8 mouse cellular contexts compared by ENCODE assay signal in genomic region chr5:150592186-150592903, GRCm38 (mm10). TPM values are rescaled to one million over a fixed set of nuclear protein-coding genes. Genes with fewer than 3 reads are reported as not detected.
DNase-seq lines count a peak whose midpoint lies in the region; ATAC-seq lines count a peak whose summit lies in the region.

No protein-coding gene starts in this region.

- no peak for DNase-seq in kidney, adult 8-10 months
- DNase-seq in T-cell, adult 2 months (ENCODE audit: low spot score): peak; percentile 34
- DNase-seq in midbrain, embryonic 14.5 days: no peak
- DNase-seq in gastrocnemius, postnatal 36 days: no peak
- DNase-seq in frontal cortex, adult 2 months (ENCODE audit: extremely low spot score in 1 of 2, low spot score in 1 of 2): no peak
- no peak for DNase-seq in ovary, adult 18-20 months (ENCODE audit: low spot score)

- no peak overlapping the region for H3K27ac ChIP-seq in kidney, embryonic 16.5 days (ENCODE audit: low read length)
- no peak overlapping the region for H3K27ac ChIP-seq in hindbrain, embryonic 12.5 days
- no peak overlapping the region for H3K27ac ChIP-seq in midbrain, embryonic 14.5 days (replicated peaks; ENCODE audit: low read depth, low read length)

- H3K9me3 ChIP-seq in kidney, embryonic 16.5 days (ENCODE audit: low read length): no peaks in the 10 kb centered on the region
- no peaks in the 10 kb centered on the region for H3K9me3 ChIP-seq in hindbrain, embryonic 12.5 days (replicated peaks)
- H3K9me3 ChIP-seq in midbrain, embryonic 14.5 days (ENCODE audit: control insufficient read depth, low read length): no peaks in the 10 kb centered on the region

- no peak overlapping the region for H3K4me3 ChIP-seq in kidney, embryonic 16.5 days (ENCODE audit: low read length)
- no peak overlapping the region for H3K4me3 ChIP-seq in hindbrain, embryonic 12.5 days
- peak overlapping the region; percentile 82; the same call in 1 of the 2 replicates for H3K4me3 ChIP-seq in midbrain, embryonic 14.5 days (replicated peaks; ENCODE audit: low read depth, low read length)

- intact Hi-C loops in gastrocnemius, postnatal 36 days (cut with DNase I): no loop called here

- H3K4me1 ChIP-seq in kidney, embryonic 16.5 days (ENCODE audit: insufficient read depth, low read length): peaks cover 11% of the 10 kb centered on the region
- peaks cover 10% of the 10 kb centered on the region for H3K4me1 ChIP-seq in hindbrain, embryonic 12.5 days
- peaks cover 5% of the 10 kb centered on the region; the same call in 1 of the 2 replicates for H3K4me1 ChIP-seq in midbrain, embryonic 14.5 days (ENCODE audit: control insufficient read depth, insufficient read depth, low read length)

- WGBS in kidney, embryonic 16.5 days: 77% methylated on average over 13 of the region's 13 CpGs
- WGBS in hindbrain, embryonic 12.5 days: 80% methylated on average over 13 of the region's 13 CpGs
- 81% methylated on average over 13 of the region's 13 CpGs for WGBS in midbrain, embryonic 14.5 days

- 0 out of 2 replicates have a peak, but pooled peaks cover 8% of the 10 kb centered on the region for H3K27me3 ChIP-seq in kidney, embryonic 16.5 days (ENCODE audit: insufficient read depth, low read length)
- H3K27me3 ChIP-seq in hindbrain, embryonic 12.5 days: peaks cover 41% of the 10 kb centered on the region
- H3K27me3 ChIP-seq in midbrain, embryonic 14.5 days (ENCODE audit: control insufficient read depth, insufficient read depth, low read length): peaks cover 15% of the 10 kb centered on the region; the same call in 1 of the 2 replicates

- ATAC-seq in kidney, embryonic 16.5 days (ENCODE audit: low FRiP score, low TSS enrichment): no peak
- no peak for ATAC-seq in hindbrain, embryonic 12.5 days (ENCODE audit: low FRiP score)
- no peak for ATAC-seq in midbrain, embryonic 14.5 days (ENCODE audit: low FRiP score, low TSS enrichment)

- 0 out of 2 replicates have a peak overlapping the region, but pooled peaks have one; percentile 100 for H3K4me2 ChIP-seq in kidney, embryonic 16.5 days (replicated peaks; ENCODE audit: low read depth, low read length)
- H3K4me2 ChIP-seq in hindbrain, embryonic 12.5 days (replicated peaks): peak overlapping the region; percentile 100; the same call in 1 of the 2 replicates
- H3K4me2 ChIP-seq in midbrain, embryonic 14.5 days (ENCODE audit: low read length): peak overlapping the region; percentile 99

- no peak overlapping the region for H3K9ac ChIP-seq in kidney, embryonic 16.5 days (replicated peaks; ENCODE audit: low read length)
- no peak overlapping the region for H3K9ac ChIP-seq in hindbrain, embryonic 12.5 days
- H3K9ac ChIP-seq in midbrain, embryonic 14.5 days (replicated peaks; ENCODE audit: low read length): 0 out of 2 replicates have a peak overlapping the region, but pooled peaks have one; percentile 65

- H3K36me3 ChIP-seq in kidney, embryonic 16.5 days (ENCODE audit: insufficient read depth, low read length): no peaks in the 10 kb centered on the region
- H3K36me3 ChIP-seq in hindbrain, embryonic 12.5 days: no peaks in the 10 kb centered on the region
- H3K36me3 ChIP-seq in midbrain, embryonic 14.5 days (ENCODE audit: control insufficient read depth, insufficient read depth, low read length): no peaks in the 10 kb centered on the region

RNA-seq across cellular contexts. Expression of gene N4bp2l1, which starts 4.6 kb away (rescaled TPM):
- 5.8 and 6.4 TPM in 2 replicates for polyA plus RNA-seq in kidney, embryonic 16.5 days (2015; fragmentation: Nextera tagmentation; extraction: Ambion mirVana)
- polyA plus RNA-seq in hindbrain, embryonic 12.5 days (2016; fragmentation: Nextera tagmentation; extraction: Ambion mirVana): 4.5 and 4.9 TPM in 2 replicates
- 12.9 and 17.2 TPM in 2 replicates for polyA plus RNA-seq in midbrain, embryonic 14.5 days (2014; fragmentation: Nextera tagmentation; extraction: Ambion mirVana)
- total RNA-seq in gastrocnemius, postnatal 36 days (2021): 1 to 10 TPM; 3.1 to 3.2 TPM
- 52.8 TPM in 2 replicates for polyA plus RNA-seq in frontal cortex, adult 2 months (2012; rRNA removed)
